Mouse (Mus musculus) CD4-positive helper T cell, adult 2 months (primary cell): Measurements from ENCODE around the gene Gm281.
"Not testable (repeated sequence)": the region's sequence is repeated elsewhere in the genome, so short reads cannot be mapped to it uniquely, and the experiment has no call there.

Experiments
- DNase-seq: peaks from one replicate; pipeline ENCODE4 v3.0.0-alpha.2; 2012; ENCODE audit warnings: low read depth, missing footprints, low spot score

Gm281 gene

DNA sequence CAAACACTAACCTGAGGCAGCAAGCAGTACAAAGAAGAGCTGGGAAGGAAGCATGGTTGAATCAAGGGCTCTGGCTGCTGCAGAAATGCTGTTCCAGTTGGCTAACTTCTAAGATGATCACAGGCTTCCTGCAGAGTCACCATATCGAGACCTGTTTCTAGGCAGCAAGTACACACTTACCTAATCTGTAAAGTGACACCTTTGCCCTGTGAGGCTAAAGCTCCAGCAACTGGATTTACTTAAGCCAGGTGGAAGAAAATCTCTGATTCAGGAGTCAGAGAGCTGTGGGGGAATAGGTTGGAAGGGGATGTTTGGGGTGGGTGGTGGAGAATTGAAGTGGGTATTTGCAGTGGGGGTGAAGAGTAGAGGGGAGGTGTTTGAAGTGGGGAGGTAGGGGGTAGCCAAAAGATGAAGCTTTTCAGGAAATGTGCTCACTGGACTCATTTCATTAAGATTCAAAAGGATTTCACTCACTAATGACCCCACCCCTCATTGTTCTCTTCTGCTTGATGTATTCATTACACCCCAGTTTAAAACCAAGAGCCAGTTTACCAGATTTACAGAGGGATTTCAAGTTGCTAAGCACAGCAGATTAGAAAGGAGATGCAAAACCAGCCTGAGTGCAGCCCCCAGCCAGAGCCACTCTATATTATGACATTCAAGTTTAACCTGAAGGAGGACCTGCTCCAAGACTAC is at the start of gene Gm281:
Gene Gm281, minus strand, starts transcription at position 92 of the 696 bp plus-strand sequence.
- DNase-seq = no peak

- DNase-seq = no peak
Observed at GRCm38 (mm10) chr14:13963527-13963926, 49.2 kb upstream of the Gm281 start.

GRCm38 (mm10) chr14:13962476-13962875 is 48.2 kb upstream of the Gm281 start:
- DNase-seq = no peak

DNA sequence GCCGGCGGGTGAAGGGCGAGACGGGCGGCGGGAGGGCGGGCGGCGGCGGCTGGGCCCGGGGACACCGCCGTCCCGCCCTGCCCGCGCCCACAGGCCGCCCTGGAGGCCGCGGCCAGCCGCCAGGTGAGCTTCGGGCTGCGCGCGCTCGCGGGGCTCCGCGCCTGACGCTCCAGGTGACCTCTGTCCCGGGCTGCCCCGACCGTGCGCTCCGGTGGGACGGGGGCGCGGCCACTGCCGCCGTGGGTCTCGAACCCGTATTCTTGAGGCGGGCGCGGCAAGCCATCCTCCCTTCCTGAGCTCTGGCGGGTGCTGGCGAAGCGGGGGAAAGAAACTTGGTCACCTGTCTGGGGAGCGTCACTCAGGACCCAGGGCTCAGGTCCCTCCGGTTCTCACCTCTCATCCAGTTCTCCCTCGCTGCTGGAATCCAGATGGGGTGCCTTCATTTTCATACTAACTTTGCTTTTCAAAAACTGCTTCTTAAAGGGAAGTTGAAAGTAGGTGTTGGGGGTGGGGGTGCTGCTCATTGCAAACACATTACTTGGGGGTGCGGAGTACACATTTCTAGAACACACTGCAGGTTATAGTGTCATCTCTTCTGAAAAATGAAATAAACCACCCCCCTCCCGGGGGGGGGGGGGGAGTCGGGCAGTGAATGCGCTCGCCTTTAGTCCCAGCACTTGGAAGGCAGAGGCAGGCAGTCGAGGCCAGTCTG is 47.3 kb upstream of the Gm281 start, which contains the start of the genes Atxn7 and Thoc7:
Gene Atxn7, plus strand, starts transcription at position 40 of the 712 bp plus-strand sequence.
Gene Thoc7, minus strand, starts transcription at position 452 of the 712 bp plus-strand sequence.
- peak; percentile 54 for DNase-seq

- peak; percentile 79 for DNase-seq
Observed at GRCm38 (mm10) chr14:13960482-13961325, 46.4 kb upstream of the Gm281 start.

- peak; percentile 74 for DNase-seq
Observed at GRCm38 (mm10) chr14:13960079-13960478, 45.8 kb upstream of the Gm281 start.

DNA sequence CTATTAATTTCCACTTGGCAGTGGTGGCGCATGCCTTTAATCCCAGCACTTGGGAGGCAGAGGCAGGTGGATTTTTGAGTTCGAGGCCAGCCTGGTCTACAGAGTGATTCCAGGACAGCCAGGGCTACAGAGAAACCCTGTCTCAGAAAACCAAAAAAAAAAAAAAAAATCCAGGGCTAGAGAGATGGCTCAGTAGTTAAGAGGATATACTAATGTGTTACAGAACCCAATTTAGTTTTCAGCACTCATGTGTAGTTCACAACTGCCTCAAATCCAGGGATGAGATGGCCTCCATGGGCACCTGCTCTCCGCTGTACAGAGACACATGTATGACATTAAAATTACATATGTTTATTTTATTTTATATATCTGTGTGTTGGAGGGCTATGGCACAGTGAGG is 37.9 kb upstream of the Gm281 start:
- not testable (repeated sequence) for DNase-seq

- peak; percentile 49 for DNase-seq
Observed at GRCm38 (mm10) chr14:13950401-13950800, 36.1 kb upstream of the Gm281 start.

DNA sequence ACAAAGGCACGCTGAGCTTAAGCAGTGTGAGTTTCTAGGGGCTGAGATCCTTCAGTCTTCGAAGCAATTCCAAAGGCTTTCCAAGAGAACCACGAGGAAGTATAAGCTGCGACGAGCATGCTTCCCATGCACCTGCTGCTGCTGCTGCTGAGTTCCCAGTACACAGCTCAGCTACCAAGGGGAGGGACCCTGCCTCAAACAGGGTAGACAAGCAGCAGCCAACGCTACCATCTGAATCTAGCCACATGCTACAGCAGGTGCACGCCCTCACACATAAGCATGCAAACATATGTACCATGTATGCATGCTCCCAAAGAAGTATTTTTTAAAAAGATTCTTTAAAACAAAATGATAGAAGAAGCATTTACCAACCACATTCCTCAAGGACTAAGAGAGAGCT is 34.1 kb upstream of the Gm281 start:
- DNase-seq = no peak

GRCm38 (mm10) chr14:13944686-13945085 is 30.4 kb upstream of the Gm281 start:
- no peak for DNase-seq

- DNase-seq = no peak
Observed at GRCm38 (mm10) chr14:13934052-13934371, 19.7 kb upstream of the Gm281 start.

DNA sequence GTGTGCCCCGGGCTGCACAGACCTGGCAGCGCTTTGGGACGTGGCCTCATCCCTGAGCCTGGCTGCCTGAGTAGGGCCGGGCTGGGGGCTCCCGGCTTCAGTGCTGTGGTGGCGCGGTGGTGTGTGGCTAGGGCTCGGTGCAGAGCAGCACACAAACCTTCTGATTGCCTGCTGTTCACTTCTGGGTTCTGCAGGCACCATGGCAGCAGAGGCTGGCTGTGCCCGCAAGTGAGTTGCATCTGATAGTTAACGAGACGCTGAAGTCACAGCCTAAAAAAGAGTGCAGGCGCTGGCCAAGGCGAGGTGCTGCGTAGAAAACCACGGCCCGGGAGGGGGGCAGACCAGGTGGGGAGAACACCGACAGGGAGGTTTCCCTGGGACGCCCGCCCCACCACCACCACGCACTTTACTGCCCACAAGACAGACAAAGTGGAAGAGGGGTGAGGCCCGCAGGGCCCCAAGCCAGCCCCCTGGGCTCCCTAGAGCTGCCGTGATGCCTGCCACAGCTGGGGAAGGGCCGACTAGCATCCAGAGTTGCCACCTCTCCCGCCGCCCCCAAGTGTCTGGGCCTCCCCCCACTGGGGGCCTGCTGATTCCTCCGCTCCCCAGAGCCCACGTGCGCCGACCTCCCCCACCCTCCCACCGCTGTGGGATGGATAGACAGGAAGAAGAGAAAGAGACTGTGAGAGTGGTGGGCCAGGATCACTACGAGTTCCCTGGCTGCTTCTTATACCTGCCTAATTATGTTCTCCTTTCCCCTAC is 19.2 kb upstream of the Gm281 start:
- peak; percentile 21 for DNase-seq

- peak; percentile 43 for DNase-seq
Observed at GRCm38 (mm10) chr14:13917630-13918029, 3.4 kb upstream of the Gm281 start.

DNA sequence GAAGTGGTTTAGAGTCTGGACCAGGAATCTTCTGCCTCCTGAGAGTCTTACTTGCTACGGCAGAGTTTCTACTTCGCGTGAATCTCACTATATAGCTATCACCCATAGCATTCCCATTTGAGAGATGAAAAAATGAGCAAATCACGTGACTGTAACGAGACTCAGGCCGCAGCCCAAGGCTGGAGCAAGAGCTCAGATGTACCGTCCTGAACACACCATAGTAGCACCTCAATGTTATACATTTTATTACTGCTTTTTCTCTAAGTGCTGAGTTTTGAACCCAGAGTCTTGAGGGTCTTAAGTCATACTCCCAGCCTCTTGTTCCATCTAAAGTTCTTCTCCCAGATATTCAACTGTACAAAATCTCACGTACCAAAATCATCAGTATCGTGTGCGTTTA is 2.9 kb upstream of the Gm281 start:
- no peak for DNase-seq

DNA sequence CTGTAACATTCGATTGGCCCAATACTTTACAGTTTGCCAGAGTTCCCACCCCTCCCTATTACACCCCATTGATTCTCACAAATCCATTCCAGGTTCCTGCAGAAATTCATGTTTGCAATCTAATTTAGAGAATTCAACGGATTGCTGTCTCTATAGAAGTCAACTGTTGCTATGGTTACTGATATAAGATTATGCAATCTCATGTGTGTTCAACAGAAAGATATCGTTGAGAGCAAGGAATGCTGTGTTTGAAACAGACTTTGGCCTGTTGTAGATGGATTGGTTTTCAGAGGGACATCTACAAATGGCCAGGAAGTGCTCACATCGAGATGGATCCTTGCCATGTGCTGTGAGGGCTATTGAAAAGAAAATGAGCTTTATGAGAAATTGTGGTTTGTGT is 929 bp upstream of the Gm281 start:
- no peak for DNase-seq

DNA sequence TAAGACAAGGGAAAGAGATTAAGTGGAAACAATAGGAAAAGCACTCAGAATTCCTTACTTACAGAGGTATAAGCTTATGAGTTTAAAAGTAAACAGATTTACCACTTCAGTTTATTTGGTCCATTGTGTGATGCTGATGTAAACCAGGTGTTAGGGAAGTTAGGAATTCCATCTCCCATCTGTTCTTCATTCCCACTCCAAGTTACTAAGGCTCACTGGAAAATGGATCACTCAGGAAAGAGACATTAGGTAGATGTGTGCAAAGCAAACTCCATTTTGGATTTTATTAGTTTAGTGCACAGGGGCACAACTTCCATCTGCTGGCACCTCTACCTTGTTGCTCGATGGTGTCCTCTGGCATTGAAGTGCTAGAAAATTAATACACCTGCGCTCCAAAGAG is 4.1 kb downstream of the Gm281 start:
- no peak for DNase-seq

DNA sequence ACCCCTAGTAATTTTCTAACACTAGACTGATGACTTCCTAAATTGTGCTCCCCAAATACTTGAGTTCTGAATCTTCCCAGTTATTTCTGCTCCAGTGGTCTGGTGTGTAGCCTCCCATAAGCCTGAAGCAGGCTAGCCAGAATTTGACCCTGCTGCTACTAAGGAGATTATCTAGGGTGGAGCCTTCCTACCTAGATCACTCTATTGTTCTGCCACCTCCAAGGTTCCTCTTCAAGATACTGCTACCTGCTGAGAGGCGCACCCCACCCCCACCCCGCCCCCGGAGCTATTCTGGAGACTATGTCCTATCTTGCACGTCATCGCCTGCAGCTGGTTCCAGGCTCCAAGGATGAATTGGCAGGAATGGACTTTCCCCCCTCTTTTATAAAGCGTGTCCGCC is 7.1 kb downstream of the Gm281 start:
- DNase-seq = no peak

- no peak for DNase-seq
Observed at GRCm38 (mm10) chr14:13906461-13906860, 7.8 kb downstream of the Gm281 start.

GRCm38 (mm10) chr14:13901611-13902067 is 12.6 kb downstream of the Gm281 start:
- DNase-seq = peak; percentile 48

DNA sequence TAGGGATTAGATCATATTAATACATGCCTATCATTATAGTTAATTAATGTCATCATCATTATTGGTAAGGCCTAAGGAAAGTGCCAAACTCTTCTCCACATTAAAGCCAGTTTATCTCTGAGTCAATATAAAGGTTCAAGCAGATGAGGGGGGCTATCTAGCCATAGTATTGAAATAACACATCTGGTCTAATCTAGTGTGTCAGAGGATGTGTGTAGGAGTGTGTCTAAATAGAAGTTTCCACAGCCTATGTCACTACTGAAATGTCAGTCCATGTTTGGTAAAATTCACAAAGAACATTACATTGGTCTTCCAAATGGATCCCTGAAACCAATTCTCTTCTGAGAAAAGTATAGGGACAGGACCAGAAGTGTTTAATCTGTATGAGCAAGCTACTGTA is 19.1 kb downstream of the Gm281 start:
- no peak for DNase-seq

- DNase-seq = no peak
Observed at GRCm38 (mm10) chr14:13893748-13894147, 20.5 kb downstream of the Gm281 start.
